Mouse (Mus musculus): ENCODE measurements at regions not wholly inside any gene's neighbourhood (a gene's known extent, or its start where the extent isn't known, plus 50 kb on each side); places are given as distances from the start of the nearest gene placed in this dataset.

DNA sequence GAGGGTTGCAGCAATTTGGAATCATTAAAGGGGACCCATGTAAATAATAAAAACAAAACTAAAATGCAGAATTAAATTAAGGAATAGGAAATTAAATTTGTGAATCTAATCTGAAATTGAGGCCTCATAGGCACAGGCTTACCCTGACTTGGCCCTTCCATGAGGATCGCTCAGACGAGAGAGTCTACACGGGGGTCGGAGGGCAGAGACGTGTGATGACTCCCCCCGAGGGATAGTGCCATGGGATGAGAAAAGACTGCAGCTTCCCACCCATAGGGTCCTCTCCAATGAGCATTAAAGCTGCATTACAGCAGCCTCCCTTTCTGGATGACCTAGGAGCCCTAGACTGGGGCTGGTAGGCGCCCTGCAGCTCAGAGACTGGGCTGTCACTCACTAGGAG is 85.4 kb upstream of the Pkdcc start:
- no peak for TF ChIP-seq CTCF (IDR thresholded peaks at IDR 0.05; ENCODE audit: low read depth)
- no peak for TF ChIP-seq EP300 (IDR thresholded peaks at IDR 0.05; ENCODE audit: low read depth)

Data from liver, postnatal 0 days (tissue).